Mouse (Mus musculus) CH12.LX (cell line): ENCODE data around the gene Plekhm3.

Source experiments
- CTCF ChIP-seq, 2 experiments: IDR thresholded peaks in 1 of 2; conservative IDR thresholded peaks in 1 of 2; 2 replicates each; pipeline ENCODE4 v1.5.1; 2011 to 2012; ENCODE audit warnings: low read depth in 2 of 2, low read length in 2 of 2, improper control_type of control experiment in 1 of 2, inconsistent platforms in 1 of 2, mild to moderate bottlenecking in 1 of 2, moderate library complexity in 1 of 2
- TCF12 ChIP-seq: IDR thresholded peaks from 2 replicates; pipeline ENCODE4 v1.6.1; 2014; ENCODE audit warnings: low read depth, mild to moderate bottlenecking, inconsistent platforms, low read length, improper control_type of control experiment

GRCm38 (mm10) chr1:64891332-64891731 lies 65.3 kb downstream of the Plekhm3 start:
- TF ChIP-seq TCF12 (no peak), CTCF (conservative IDR thresholded peaks at IDR 0.05 in 1 of 2, IDR thresholded peaks at IDR 0.05 in 1 of 2; ENCODE audit: low read depth in 2 of 2, low read length in 2 of 2) (no peak)
